Mouse (Mus musculus) midbrain, embryonic 12.5 days (tissue): ENCODE data around the gene Gm3072. TPM values are rescaled to one million over a fixed set of nuclear protein-coding genes. Genes with fewer than 3 reads are reported as not detected.
"Not testable (repeated sequence)": the region's sequence is repeated elsewhere in the genome, so short reads cannot be mapped to it uniquely, and the experiment has no call there.

ENCODE experiments used
- ATAC-seq: fragments of 200-750 bp; cut with Nextera tagmentation; 2 replicates; pipeline ENCODE4 v1.8.0; 2017; ENCODE audit warnings: low read depth, moderate TSS enrichment, moderate library complexity; ENCODE audit not compliant: low FRiP score
- H3K27ac ChIP-seq: fragments of 300-500 bp; sonication (generic); replicated peaks from 2 replicates; pipeline ENCODE4 v1.5.1; 2016; ENCODE audit warnings: mild to moderate bottlenecking
- H3K27me3 ChIP-seq: fragments of 300-500 bp; sonication (generic); 2 replicates; pipeline ENCODE4 v1.6.1; 2016; ENCODE audit warnings: mild to moderate bottlenecking
- H3K36me3 ChIP-seq: fragments of 300-500 bp; sonication (generic); 2 replicates; pipeline ENCODE4 v1.6.1; 2016
- H3K4me1 ChIP-seq: fragments of 300-500 bp; sonication (generic); 2 replicates; pipeline ENCODE4 v1.6.1; 2016
- H3K4me2 ChIP-seq: fragments of 300-500 bp; sonication (generic); replicated peaks from 2 replicates; pipeline ENCODE4 v1.6.1; 2016; ENCODE audit warnings: mild to moderate bottlenecking, moderate library complexity
- H3K4me3 ChIP-seq: fragments of 300-500 bp; sonication (generic); 2 replicates; pipeline ENCODE4 v1.5.1; 2016; ENCODE audit warnings: mild to moderate bottlenecking
- H3K9ac ChIP-seq: fragments of 300-500 bp; sonication (generic); replicated peaks from 2 replicates; pipeline ENCODE4 v1.6.1; 2016; ENCODE audit warnings: mild to moderate bottlenecking, moderate library complexity
- H3K9me3 ChIP-seq: fragments of 300-500 bp; sonication (generic); 2 replicates; pipeline ENCODE4 v1.6.1; 2016; ENCODE audit warnings: mild to moderate bottlenecking
- WGBS: fragments of 180-500 bp; shearing (Covaris S2); methylation state at CpG from one replicate; pipeline ENCODE4 v1.1.7; 2016; 5-methylcytosine and 5-hydroxymethylcytosine counted together
- polyA plus RNA-seq: library from polyadenylated mRNA; unstranded; fragments of >200 nt; fragmentation: Nextera tagmentation; extraction: Ambion mirVana; gene quantifications from 2 replicates; pipeline ENCODE4 v1.2.1, GENCODE M21; 2016

Gene Gm3072
- polyA plus RNA-seq, result not detected in 2 replicates

- not testable (repeated sequence) for H3K4me3 ChIP-seq, H3K36me3 ChIP-seq, H3K4me2 ChIP-seq, ATAC-seq, H3K27ac ChIP-seq, H3K4me1 ChIP-seq, H3K27me3 ChIP-seq, H3K9me3 ChIP-seq, H3K9ac ChIP-seq
- WGBS, result 80% methylated on average over 1 of the region's 2 CpGs
These were observed at the start of gene Gm3072 for GRCm38 (mm10) chr14:41624512-41624911. TSS of gene Gm3072 (minus strand) at chr14:41624612.

- not testable (repeated sequence) for H3K27ac ChIP-seq, H3K9me3 ChIP-seq, H3K9ac ChIP-seq, H3K27me3 ChIP-seq, H3K4me3 ChIP-seq, ATAC-seq, H3K36me3 ChIP-seq, H3K4me2 ChIP-seq, H3K4me1 ChIP-seq
- 80% methylated on average over 2 of the region's 2 CpGs for WGBS
These were observed 23.8 kb upstream of the Gm3072 start for GRCm38 (mm10) chr14:41648176-41648575.

GRCm38 (mm10) chr14:41646387-41646786 lies 22.0 kb upstream of the Gm3072 start, which contains the start of gene Gm3676:
TSS of gene Gm3676 (minus strand) at chr14:41646487.
- no CpG with 5 or more reads among the region's 1 CpGs for WGBS

GRCm38 (mm10) chr14:41630144-41630543 lies 5.7 kb upstream of the Gm3072 start:
- H3K9me3 ChIP-seq, ATAC-seq: not testable (repeated sequence)
- 94% methylated on average over 9 of the region's 11 CpGs for WGBS

More at GRCm38 (mm10) chr14:41646387-41646786, 22.0 kb upstream of the Gm3072 start, which contains the start of gene Gm3676:
- not testable (repeated sequence) for H3K27me3 ChIP-seq, H3K36me3 ChIP-seq, ATAC-seq, H3K4me2 ChIP-seq, H3K9me3 ChIP-seq, H3K9ac ChIP-seq, H3K27ac ChIP-seq, H3K4me1 ChIP-seq, H3K4me3 ChIP-seq

GRCm38 (mm10) chr14:41622535-41622934 lies 1.9 kb downstream of the Gm3072 start:
- H3K4me3 ChIP-seq, ATAC-seq, H3K27me3 ChIP-seq, H3K36me3 ChIP-seq, H3K4me1 ChIP-seq, H3K27ac ChIP-seq, H3K9ac ChIP-seq, H3K9me3 ChIP-seq, H3K4me2 ChIP-seq: not testable (repeated sequence)
- WGBS, result 91% methylated on average over 5 of the region's 5 CpGs

More at GRCm38 (mm10) chr14:41630144-41630543, 5.7 kb upstream of the Gm3072 start:
- H3K27me3 ChIP-seq, H3K4me1 ChIP-seq, H3K36me3 ChIP-seq, H3K4me3 ChIP-seq, H3K27ac ChIP-seq, H3K9ac ChIP-seq, H3K4me2 ChIP-seq: not testable (repeated sequence)

GRCm38 (mm10) chr14:41610690-41611089 lies 13.7 kb downstream of the Gm3072 start:
- not testable (repeated sequence) for H3K9ac ChIP-seq, H3K4me1 ChIP-seq, H3K27ac ChIP-seq, H3K36me3 ChIP-seq, H3K4me3 ChIP-seq, H3K4me2 ChIP-seq, ATAC-seq, H3K9me3 ChIP-seq, H3K27me3 ChIP-seq
- WGBS, result 76% methylated on average over 1 of the region's 1 CpGs

- H3K4me1 ChIP-seq, H3K9me3 ChIP-seq, H3K4me2 ChIP-seq, ATAC-seq, H3K36me3 ChIP-seq, H3K9ac ChIP-seq, H3K4me3 ChIP-seq, H3K27me3 ChIP-seq, H3K27ac ChIP-seq: not testable (repeated sequence)
- 96% methylated on average over 15 of the region's 15 CpGs for WGBS
These were observed 23.5 kb downstream of the Gm3072 start for GRCm38 (mm10) chr14:41600935-41601334.

- WGBS, result 75% methylated on average over 1 of the region's 1 CpGs
- not testable (repeated sequence) for ATAC-seq
These were observed 38.1 kb downstream of the Gm3072 start for GRCm38 (mm10) chr14:41586346-41586745.

GRCm38 (mm10) chr14:41572911-41573310 lies 51.5 kb downstream of the Gm3072 start, which contains the start of gene 1700049E17Rik2:
TSS of gene 1700049E17Rik2 (plus strand) at chr14:41573211.
- ATAC-seq, H3K27ac ChIP-seq, H3K9ac ChIP-seq, H3K4me1 ChIP-seq, H3K9me3 ChIP-seq, H3K4me2 ChIP-seq, H3K36me3 ChIP-seq, H3K4me3 ChIP-seq, H3K27me3 ChIP-seq: not testable (repeated sequence)
- WGBS, result no CpG with 5 or more reads among the region's 1 CpGs

More at GRCm38 (mm10) chr14:41586346-41586745, 38.1 kb downstream of the Gm3072 start:
- not testable (repeated sequence) for H3K4me2 ChIP-seq, H3K36me3 ChIP-seq, H3K27me3 ChIP-seq, H3K4me1 ChIP-seq, H3K27ac ChIP-seq, H3K9me3 ChIP-seq, H3K4me3 ChIP-seq, H3K9ac ChIP-seq

Other genes starting within 250 kb of the Gm3072 start
- not detected in 2 replicates for gene Gm7945, start 238.2 kb downstream of the Gm3072 start, polyA plus RNA-seq
- not detected in 2 replicates for gene Gm6482, start 216.3 kb downstream of the Gm3072 start, polyA plus RNA-seq
- gene Gm7954, start 171.1 kb downstream of the Gm3072 start, polyA plus RNA-seq, result not detected in 2 replicates
- not detected in 2 replicates for gene Gm3486, start 135.1 kb downstream of the Gm3072 start, polyA plus RNA-seq
- not detected in 2 replicates for gene Gm7970, start 69.0 kb downstream of the Gm3072 start, polyA plus RNA-seq
- not detected in 2 replicates for gene 1700049E17Rik2, start 51.4 kb downstream of the Gm3072 start, polyA plus RNA-seq
- not detected in 2 replicates for gene Gm3676, start 21.9 kb upstream of the Gm3072 start, polyA plus RNA-seq
- gene Gm8068, start 77.3 kb upstream of the Gm3072 start, polyA plus RNA-seq, result not detected in 2 replicates
- not detected in 2 replicates for gene Gm7929, start 126.0 kb upstream of the Gm3072 start, polyA plus RNA-seq
- gene Gm47189, start 147.8 kb upstream of the Gm3072 start, polyA plus RNA-seq, result not detected in 2 replicates